Mouse (Mus musculus) midbrain, embryonic 15.5 days (tissue): Measurements from ENCODE around the gene Zfp821. TPM values are rescaled to one million over a fixed set of nuclear protein-coding genes. Genes with fewer than 3 reads are reported as not detected.

Experiments used
- ATAC-seq: fragments of 200-750 bp; cut with Nextera tagmentation; replicated peaks from 2 replicates; pipeline ENCODE4 v1.8.0; 2017; ENCODE audit warnings: moderate TSS enrichment
- H3K27ac ChIP-seq: fragments of 300-500 bp; sonication (generic); 2 replicates; pipeline ENCODE4 v1.5.1; 2015; ENCODE audit warnings: mild to moderate bottlenecking, inconsistent platforms
- H3K27me3 ChIP-seq: fragments of 300-500 bp; sonication (generic); replicated peaks from 2 replicates; pipeline ENCODE4 v1.6.1; 2015; ENCODE audit warnings: inconsistent platforms
- H3K36me3 ChIP-seq: fragments of 300-500 bp; sonication (generic); replicated peaks from 2 replicates; pipeline ENCODE4 v1.6.1; 2015; ENCODE audit warnings: inconsistent platforms
- H3K4me1 ChIP-seq: fragments of 300-500 bp; sonication (generic); 2 replicates; pipeline ENCODE4 v1.6.1; 2015; ENCODE audit warnings: inconsistent platforms
- H3K4me2 ChIP-seq: fragments of 300-500 bp; sonication (generic); 2 replicates; pipeline ENCODE4 v1.6.1; 2015; ENCODE audit warnings: inconsistent platforms, mild to moderate bottlenecking, moderate library complexity
- H3K4me3 ChIP-seq: fragments of 300-500 bp; sonication (generic); 2 replicates; pipeline ENCODE4 v1.5.1; 2015; ENCODE audit warnings: mild to moderate bottlenecking, inconsistent platforms
- H3K9ac ChIP-seq: fragments of 300-500 bp; sonication (generic); 2 replicates; pipeline ENCODE4 v1.6.1; 2015; ENCODE audit warnings: mild to moderate bottlenecking, inconsistent platforms
- H3K9me3 ChIP-seq: fragments of 300-500 bp; sonication (generic); 2 replicates; pipeline ENCODE4 v1.6.1; 2016; ENCODE audit warnings: inconsistent platforms
- WGBS: fragments of 180-500 bp; shearing (Covaris S2); methylation state at CpG from one replicate; pipeline ENCODE4 v1.1.7; 2015; ENCODE audit warnings: mixed read lengths; 5-methylcytosine and 5-hydroxymethylcytosine counted together
- polyA plus RNA-seq: library from polyadenylated mRNA; unstranded; fragments of >200 nt; fragmentation: Nextera tagmentation; extraction: Ambion mirVana; gene quantifications from 2 replicates; pipeline ENCODE4 v1.2.1, GENCODE M21; 2015

Zfp821 gene
- polyA plus RNA-seq, 1 experiment from 2014 or later = 83.8 TPM

- Histone ChIP-seq H3K27me3 (no peaks in the 10 kb centered on the region), H3K27ac (no peak overlapping the region), H3K4me2 (no peak overlapping the region), H3K4me1 (no peaks in the 10 kb centered on the region), H3K4me3 (no peak overlapping the region), H3K9me3 (no peaks in the 10 kb centered on the region), H3K9ac (no peak overlapping the region), H3K36me3 (no peaks in the 10 kb centered on the region)
- no peak for ATAC-seq
- 55% methylated on average over 1 of the region's 1 CpGs for WGBS
Observed at GRCm38 (mm10) chr8:109760221-109760620, 54.9 kb downstream of the Zfp821 start.

GRCm38 (mm10) chr8:109764031-109764430 lies 58.7 kb downstream of the Zfp821 start:
- Histone ChIP-seq H3K4me2 (no peak overlapping the region), H3K9ac (no peak overlapping the region), H3K27me3 (no peaks in the 10 kb centered on the region), H3K4me1 (no peaks in the 10 kb centered on the region), H3K36me3 (no peaks in the 10 kb centered on the region), H3K27ac (no peak overlapping the region), H3K4me3 (no peak overlapping the region), H3K9me3 (no peaks in the 10 kb centered on the region)
- 92% methylated on average over 6 of the region's 6 CpGs for WGBS
- no peak for ATAC-seq

GRCm38 (mm10) chr8:109766081-109766480 lies 60.7 kb downstream of the Zfp821 start:
- H3K27me3 ChIP-seq = no peaks in the 10 kb centered on the region
- H3K4me3 ChIP-seq = no peak overlapping the region
- H3K4me1 ChIP-seq = no peaks in the 10 kb centered on the region
- no peak overlapping the region for H3K9ac ChIP-seq
- no peak overlapping the region for H3K4me2 ChIP-seq
- H3K36me3 ChIP-seq = no peaks in the 10 kb centered on the region
- no peak overlapping the region for H3K27ac ChIP-seq
- 74% methylated on average over 7 of the region's 7 CpGs for WGBS
- H3K9me3 ChIP-seq = no peaks in the 10 kb centered on the region
- no peak for ATAC-seq

GRCm38 (mm10) chr8:109773154-109773553 lies 67.8 kb downstream of the Zfp821 start:
- no peak overlapping the region for H3K27ac ChIP-seq
- H3K9ac ChIP-seq = no peak overlapping the region
- H3K4me3 ChIP-seq = no peak overlapping the region
- H3K36me3 ChIP-seq = no peaks in the 10 kb centered on the region
- ATAC-seq = no peak
- no peak overlapping the region for H3K4me2 ChIP-seq
- 50% methylated on average over 3 of the region's 3 CpGs for WGBS
- peaks cover 3% of the 10 kb centered on the region; the same call in 1 of the 2 replicates for H3K4me1 ChIP-seq
- peaks cover 11% of the 10 kb centered on the region; the same call in 1 of the 2 replicates for H3K27me3 ChIP-seq
- no peaks in the 10 kb centered on the region for H3K9me3 ChIP-seq

Other genes with a start within 250 kb of the Zfp821 start
- 1.7 and 2.2 TPM in 2 replicates for gene Pmfbp1, start 211.5 kb upstream of the Zfp821 start, polyA plus RNA-seq
- gene Dhx38, start 139.7 kb upstream of the Zfp821 start, polyA plus RNA-seq = 19.2 and 20.7 TPM in 2 replicates
- gene Txnl4b, start 139.7 kb upstream of the Zfp821 start, polyA plus RNA-seq = 27.5 and 28.1 TPM in 2 replicates
- gene Hp, start 126.4 kb upstream of the Zfp821 start, polyA plus RNA-seq = 0.49 and 0.79 TPM in 2 replicates
- gene Dhodh, start 96.9 kb upstream of the Zfp821 start, polyA plus RNA-seq = 32.2 and 33.3 TPM in 2 replicates
- gene Pkd1l3, start 91.0 kb upstream of the Zfp821 start, polyA plus RNA-seq = 0.03 and 0.27 TPM in 2 replicates
- gene Ist1, start 12.3 kb upstream of the Zfp821 start, polyA plus RNA-seq = 160 and 166 TPM in 2 replicates
- gene Atxn1l, start 32.2 kb downstream of the Zfp821 start, polyA plus RNA-seq = 3.5 and 4.1 TPM in 2 replicates
- gene Ap1g1, start 73.0 kb downstream of the Zfp821 start, polyA plus RNA-seq = 48.0 and 52.9 TPM in 2 replicates
- gene Phlpp2, start 163.0 kb downstream of the Zfp821 start, polyA plus RNA-seq = 4.7 and 5.2 TPM in 2 replicates